Mouse (Mus musculus): Measurements from ENCODE around the gene Vmn1r193. TPM values are rescaled to one million over a fixed set of nuclear protein-coding genes. Genes with fewer than 3 reads are reported as not detected.
"Not testable (repeated sequence)": the region's sequence is repeated elsewhere in the genome, so short reads cannot be mapped to it uniquely, and the experiment has no call there.

Gene Vmn1r193
- not detected for total RNA-seq (2021)

DNA sequence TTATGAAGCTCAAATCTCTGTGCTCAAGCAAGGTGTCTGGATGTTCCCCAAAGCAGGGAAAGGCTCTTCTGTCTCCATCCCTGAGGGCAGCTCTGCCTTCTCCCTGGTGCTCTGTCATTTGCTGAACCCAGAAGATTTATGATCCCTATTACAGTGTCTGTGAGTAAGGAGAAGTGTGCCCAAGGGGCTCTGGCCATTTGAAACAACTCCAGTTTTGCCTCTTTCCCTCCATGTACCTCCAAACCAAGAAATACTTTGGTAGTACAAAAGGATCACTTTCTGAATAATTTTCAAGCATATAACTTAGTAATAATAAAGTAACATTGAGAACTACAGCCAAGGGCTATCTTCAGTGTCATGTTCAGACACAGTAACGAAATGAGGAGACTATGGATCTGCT, at the start of gene Vmn1r193:
TSS of gene Vmn1r193 (minus strand) at position 101 of the 400 bp plus-strand sequence.
- intact Hi-C loops (cut with DNase I); DNase-seq: not testable (repeated sequence)

GRCm38 (mm10) chr13:22271721-22272120, 48.8 kb upstream of the Vmn1r193 start:
- intact Hi-C loops (cut with DNase I): no loop called here
- no peak for DNase-seq

DNA sequence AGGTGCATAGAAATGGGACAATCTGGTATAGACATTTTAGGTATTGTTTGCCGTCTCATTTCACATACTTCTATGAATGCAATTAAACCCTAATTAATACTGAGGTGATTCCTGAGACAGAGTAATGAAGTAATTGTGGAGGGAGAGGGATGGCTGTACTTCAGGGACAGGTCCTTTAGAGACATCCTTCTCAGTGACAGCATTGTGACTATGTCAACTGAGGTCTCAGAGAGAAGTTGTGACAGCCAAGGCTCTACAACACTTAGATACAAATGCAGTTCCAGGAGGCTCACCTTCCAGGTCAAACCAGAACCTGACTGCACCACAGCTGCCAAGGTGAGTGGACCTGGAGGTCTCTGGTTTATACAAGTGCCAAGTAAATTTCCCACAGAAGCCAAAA, 47.3 kb upstream of the Vmn1r193 start, which contains the start of gene Vmn1r195:
TSS of gene Vmn1r195 (plus strand) at position 301 of the 400 bp plus-strand sequence.
- DNase-seq; intact Hi-C loops (cut with DNase I): not testable (repeated sequence)

GRCm38 (mm10) chr13:22243915-22244314, 21.0 kb upstream of the Vmn1r193 start, which contains the start of gene Vmn1r194:
Gene Vmn1r194 (plus strand): TSS chr13:22244215.
- intact Hi-C loops (cut with DNase I): no loop called here
- no peak for DNase-seq

DNA sequence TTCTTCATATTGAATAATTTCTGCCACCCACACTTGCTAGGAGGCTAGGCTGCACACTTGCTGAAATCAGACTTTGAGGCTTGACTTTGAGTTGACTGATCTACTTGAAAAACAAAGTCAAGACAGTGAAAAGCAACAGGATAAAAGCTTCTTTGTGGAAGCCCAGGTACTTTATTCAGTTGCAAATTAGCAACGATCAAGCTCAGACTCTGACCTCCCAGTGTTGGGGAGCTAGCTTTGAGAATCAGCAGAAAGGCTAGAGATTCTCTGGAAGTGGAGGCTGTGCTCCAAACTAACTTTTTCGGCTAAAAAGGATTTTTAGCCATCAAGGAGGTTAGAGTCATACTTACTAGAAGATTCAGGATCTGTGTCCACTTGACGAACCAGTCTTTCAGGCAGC, 30.2 kb downstream of the Vmn1r193 start:
- intact Hi-C loops (cut with DNase I); DNase-seq: not testable (repeated sequence)

GRCm38 (mm10) chr13:22191041-22191440, 31.9 kb downstream of the Vmn1r193 start, which contains the start of gene Vmn1r192:
Gene Vmn1r192 (minus strand): TSS chr13:22191141.
- intact Hi-C loops (cut with DNase I): no loop called here
- no peak for DNase-seq

DNA sequence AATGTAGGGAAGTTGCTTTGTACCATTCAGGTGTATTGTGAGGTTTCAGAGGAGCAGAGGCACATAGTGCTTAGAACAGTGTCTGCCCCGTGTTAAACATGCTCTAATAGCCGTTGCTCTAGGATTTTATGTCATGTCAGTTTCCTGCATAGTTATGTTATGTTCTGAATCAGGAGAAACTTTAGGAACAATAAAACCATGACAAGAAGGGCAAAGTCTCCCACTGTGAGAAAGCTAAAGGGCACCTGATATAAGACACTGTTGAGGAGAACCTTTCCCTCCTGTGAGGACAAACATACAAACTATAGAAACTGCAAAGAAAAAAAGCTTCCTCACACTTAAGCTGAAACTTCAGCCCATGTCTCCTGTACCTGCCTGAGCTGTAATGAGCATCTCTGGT, 32.6 kb downstream of the Vmn1r193 start:
- no peak for DNase-seq
- intact Hi-C loops (cut with DNase I): no loop called here

DNA sequence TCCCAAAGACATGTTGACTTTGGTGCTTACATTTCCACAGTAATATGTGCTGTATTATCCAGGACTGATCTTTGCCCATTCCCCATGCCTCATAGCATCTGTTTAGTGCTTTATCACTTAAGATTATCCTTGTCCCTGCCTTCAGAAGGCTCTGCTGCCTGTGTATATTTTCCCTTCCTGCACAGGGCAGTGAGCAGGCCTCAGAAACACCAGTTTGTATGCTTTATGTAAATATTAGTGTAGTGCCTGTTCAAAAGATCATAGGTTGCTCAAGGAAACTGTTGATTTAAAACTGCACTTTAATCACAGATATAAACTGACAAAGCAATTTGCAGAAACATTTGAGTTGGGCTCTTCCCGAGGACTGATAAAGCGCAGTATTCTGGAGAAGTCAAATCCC, 33.6 kb downstream of the Vmn1r193 start:
- intact Hi-C loops (cut with DNase I): no loop called here
- no peak for DNase-seq

DNA sequence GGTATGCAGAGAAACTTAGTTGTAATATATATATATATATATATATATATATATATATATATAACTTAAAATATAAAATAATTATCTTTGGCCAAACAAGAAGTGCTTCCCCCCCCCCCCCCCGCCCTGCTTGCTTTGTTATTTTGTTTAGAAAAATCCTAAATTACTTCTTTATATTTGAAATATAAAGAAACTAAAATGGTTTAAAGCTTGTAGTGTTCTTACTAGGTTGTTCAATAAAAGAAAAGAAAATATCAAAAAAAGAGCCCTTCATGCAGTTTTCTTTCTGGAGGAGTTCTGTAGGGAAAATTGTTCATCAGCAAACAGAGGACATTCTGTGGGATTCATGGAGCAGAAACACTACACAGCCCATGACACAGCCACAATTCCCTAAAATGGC, 39.1 kb downstream of the Vmn1r193 start, which contains the start of gene Vmn1r191:
TSS of gene Vmn1r191 (minus strand) at position 101 of the 400 bp plus-strand sequence.
- DNase-seq: no peak
- intact Hi-C loops (cut with DNase I): no loop called here

DNA sequence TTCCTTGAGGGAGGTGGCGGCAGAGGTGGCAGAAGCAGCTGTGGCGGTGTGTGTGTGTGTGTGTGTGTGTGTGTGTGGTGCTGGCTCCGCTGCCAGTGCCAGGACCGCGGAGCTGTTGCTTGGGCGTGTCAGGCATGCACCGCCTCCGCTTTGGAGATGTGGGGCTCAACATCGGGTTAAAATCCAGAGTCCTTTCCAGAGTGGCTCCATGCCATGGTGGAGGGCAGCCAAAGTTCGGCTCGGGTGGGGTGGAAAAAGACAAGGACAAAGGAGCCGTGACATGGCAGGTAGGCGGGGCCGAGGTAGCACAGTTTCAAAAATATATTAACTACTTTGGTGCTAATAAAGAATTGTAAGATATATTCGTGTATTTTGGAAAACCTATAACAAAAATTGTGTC, 54.5 kb downstream of the Vmn1r193 start:
- intact Hi-C loops (cut with DNase I): no loop called here
- DNase-seq: no peak

Small RNAs within 50 kb of the gene (microRNA-seq; reads per million reads assigned to microRNA genes)
- gene Gm23282 (not detected), gene Gm25084 (not detected)

Other genes starting within 250 kb of the Vmn1r193 start
- gene Pom121l2, start 242.0 kb downstream of the Vmn1r193 start, total RNA-seq (2021): under 1 TPM in 1 of 2 experiments, not detected in 1; 0.12 TPM
- not detected for gene Prss16, start 213.4 kb downstream of the Vmn1r193 start, total RNA-seq (2021)
- 100 to 1,000 TPM; 126 to 134 TPM for gene Hist1h2ah, start 187.6 kb downstream of the Vmn1r193 start, total RNA-seq (2021)
- 100 to 1,000 TPM in 1 of 2 experiments, 10 to 100 TPM in 1; 95.1 to 120 TPM for gene Hist1h2bk, start 187.3 kb downstream of the Vmn1r193 start, total RNA-seq (2021)
- 10 to 100 TPM; 89.3 to 89.6 TPM for gene Hist1h4i, start 181.8 kb downstream of the Vmn1r193 start, total RNA-seq (2021)
- 10 to 100 TPM; 59.9 to 64.0 TPM for gene Hist1h2ag, start 180.2 kb downstream of the Vmn1r193 start, total RNA-seq (2021)
- gene Hist1h2bj, start 179.9 kb downstream of the Vmn1r193 start, total RNA-seq (2021): 10 to 100 TPM; 53.8 to 62.6 TPM
- not detected for gene Vmn1r188, start 138.7 kb downstream of the Vmn1r193 start, total RNA-seq (2021)
- gene Vmn1r189, start 117.3 kb downstream of the Vmn1r193 start, total RNA-seq (2021): not detected
- gene Vmn1r191, start 39.2 kb downstream of the Vmn1r193 start, total RNA-seq (2021): not detected
- not detected for gene Vmn1r192, start 32.0 kb downstream of the Vmn1r193 start, total RNA-seq (2021)
- not detected for gene Vmn1r194, start 21.1 kb upstream of the Vmn1r193 start, total RNA-seq (2021)
- gene Vmn1r195, start 47.4 kb upstream of the Vmn1r193 start, total RNA-seq (2021): not detected
- not detected for gene Vmn1r196, start 66.8 kb upstream of the Vmn1r193 start, total RNA-seq (2021)
- not detected for gene Vmn1r197, start 101.4 kb upstream of the Vmn1r193 start, total RNA-seq (2021)
- not detected for gene Vmn1r198, start 127.2 kb upstream of the Vmn1r193 start, total RNA-seq (2021)
- not detected for gene Vmn1r199, start 156.7 kb upstream of the Vmn1r193 start, total RNA-seq (2021)
- not detected for gene Vmn1r200, start 167.2 kb upstream of the Vmn1r193 start, total RNA-seq (2021)
- gene Vmn1r201, start 248.8 kb upstream of the Vmn1r193 start, total RNA-seq (2021): not detected

Measured in left cerebral cortex, postnatal 4 days (tissue).